Mouse (Mus musculus) neural tube, embryonic 12.5 days (tissue): Measurements from ENCODE around the gene Cox5b. TPM values are rescaled to one million over a fixed set of nuclear protein-coding genes. Genes with fewer than 3 reads are reported as not detected.

ENCODE experiments used
- ATAC-seq: fragments of 200-750 bp; cut with Nextera tagmentation; 2 replicates; pipeline ENCODE4 v1.8.0; 2017; ENCODE audit warnings: low read depth, mild to moderate bottlenecking, moderate TSS enrichment, moderate library complexity; ENCODE audit not compliant: low FRiP score
- H3K27ac ChIP-seq: fragments of 300-500 bp; sonication (generic); 2 replicates; pipeline ENCODE4 v1.5.1; 2016
- H3K27me3 ChIP-seq: fragments of 300-500 bp; sonication (generic); replicated peaks from 2 replicates; pipeline ENCODE4 v1.6.1; 2016; ENCODE audit warnings: mild to moderate bottlenecking
- H3K36me3 ChIP-seq: fragments of 300-500 bp; sonication (generic); 2 replicates; pipeline ENCODE4 v1.6.1; 2016; ENCODE audit warnings: mild to moderate bottlenecking
- H3K4me1 ChIP-seq: fragments of 300-500 bp; sonication (generic); 2 replicates; pipeline ENCODE4 v1.6.1; 2016
- H3K4me2 ChIP-seq: fragments of 300-500 bp; sonication (generic); replicated peaks from 2 replicates; pipeline ENCODE4 v1.6.1; 2016; ENCODE audit warnings: mild to moderate bottlenecking
- H3K4me3 ChIP-seq: fragments of 300-500 bp; sonication (generic); 2 replicates; pipeline ENCODE4 v1.5.1; 2016
- H3K9ac ChIP-seq: fragments of 300-500 bp; sonication (generic); 2 replicates; pipeline ENCODE4 v1.6.1; 2016; ENCODE audit warnings: mild to moderate bottlenecking
- H3K9me3 ChIP-seq: fragments of 300-500 bp; sonication (generic); 2 replicates; pipeline ENCODE4 v1.6.1; 2016; ENCODE audit warnings: mild to moderate bottlenecking
- WGBS: fragments of 180-500 bp; shearing (Covaris S2); methylation state at CpG from one replicate; pipeline ENCODE4 v1.1.7; 2016; 5-methylcytosine and 5-hydroxymethylcytosine counted together
- polyA plus RNA-seq: library from polyadenylated mRNA; unstranded; fragments of >200 nt; fragmentation: Nextera tagmentation; extraction: Ambion mirVana; gene quantifications from 2 replicates; pipeline ENCODE4 v1.2.1, GENCODE M21; 2016

The Cox5b gene
- polyA plus RNA-seq = 532 and 537 TPM in 2 replicates

- Histone ChIP-seq H3K9ac (peak within 1 kb of the TSS; percentile 82), H3K4me2 (peak within 1 kb of the TSS; percentile 91), H3K4me1 (peaks cover 10% of the 10 kb centered on the region), H3K27me3 (no peaks in the 10 kb centered on the region), H3K27ac (no peak within 1 kb of the TSS), H3K4me3 (peak within 1 kb of the TSS; percentile 90), H3K36me3 (peaks cover 15% of the 10 kb centered on the region), H3K9me3 (no peaks in the 10 kb centered on the region)
- 1% methylated on average over 68 of the region's 68 CpGs for WGBS
- peak; percentile 94 for ATAC-seq
These were observed at the start of gene Cox5b for GRCm38 (mm10) chr1:36691271-36692155. Gene Cox5b, plus strand, starts transcription at chr1:36691449.

GRCm38 (mm10) chr1:36643957-36644614, 47.2 kb upstream of the Cox5b start:
- 90% methylated on average over 7 of the region's 7 CpGs for WGBS
- no peak overlapping the region for H3K27ac ChIP-seq
- H3K36me3 ChIP-seq = no peaks in the 10 kb centered on the region
- no peak overlapping the region for H3K4me2 ChIP-seq
- no peaks in the 10 kb centered on the region for H3K9me3 ChIP-seq
- H3K4me1 ChIP-seq = no peaks in the 10 kb centered on the region; the same call in 1 of the 2 replicates
- no peaks in the 10 kb centered on the region for H3K27me3 ChIP-seq
- H3K4me3 ChIP-seq = no peak overlapping the region
- no peak overlapping the region for H3K9ac ChIP-seq
- ATAC-seq = no peak

- ATAC-seq = no peak
- Histone ChIP-seq H3K36me3 (no peaks in the 10 kb centered on the region), H3K4me2 (no peak overlapping the region), H3K27me3 (no peaks in the 10 kb centered on the region), H3K4me3 (no peak overlapping the region), H3K27ac (no peak overlapping the region), H3K9ac (no peak overlapping the region), H3K4me1 (no peaks in the 10 kb centered on the region; the same call in 1 of the 2 replicates), H3K9me3 (no peaks in the 10 kb centered on the region)
- WGBS = 90% methylated on average over 9 of the region's 9 CpGs
These were observed 46.6 kb upstream of the Cox5b start for GRCm38 (mm10) chr1:36644615-36645007.

- no peak for ATAC-seq
- Histone ChIP-seq H3K36me3 (no peaks in the 10 kb centered on the region), H3K27me3 (no peaks in the 10 kb centered on the region), H3K9me3 (no peaks in the 10 kb centered on the region), H3K4me3 (no peak overlapping the region), H3K9ac (no peak overlapping the region), H3K27ac (no peak overlapping the region), H3K4me1 (no peaks in the 10 kb centered on the region; the same call in 1 of the 2 replicates), H3K4me2 (no peak overlapping the region)
- WGBS = 76% methylated on average over 3 of the region's 3 CpGs
These were observed 45.0 kb upstream of the Cox5b start for GRCm38 (mm10) chr1:36646285-36646684.

GRCm38 (mm10) chr1:36647631-36648030, 43.6 kb upstream of the Cox5b start:
- Histone ChIP-seq H3K9ac (no peak overlapping the region), H3K4me2 (no peak overlapping the region), H3K36me3 (no peaks in the 10 kb centered on the region), H3K9me3 (no peaks in the 10 kb centered on the region), H3K27ac (no peak overlapping the region), H3K4me1 (no peaks in the 10 kb centered on the region; the same call in 1 of the 2 replicates), H3K4me3 (no peak overlapping the region), H3K27me3 (no peaks in the 10 kb centered on the region)
- WGBS = 64% methylated on average over 5 of the region's 5 CpGs
- no peak for ATAC-seq

GRCm38 (mm10) chr1:36655039-36655438, 36.2 kb upstream of the Cox5b start:
- no peak overlapping the region for H3K4me3 ChIP-seq
- H3K27ac ChIP-seq = no peak overlapping the region
- H3K36me3 ChIP-seq = no peaks in the 10 kb centered on the region
- no peaks in the 10 kb centered on the region for H3K4me1 ChIP-seq
- no peaks in the 10 kb centered on the region for H3K27me3 ChIP-seq
- no peaks in the 10 kb centered on the region for H3K9me3 ChIP-seq
- ATAC-seq = no peak
- no peak overlapping the region for H3K9ac ChIP-seq
- WGBS = 90% methylated on average over 5 of the region's 5 CpGs
- no peak overlapping the region for H3K4me2 ChIP-seq

- H3K4me1 ChIP-seq = no peaks in the 10 kb centered on the region
- ATAC-seq = no peak
These were observed 35.0 kb upstream of the Cox5b start for GRCm38 (mm10) chr1:36656233-36656632.

GRCm38 (mm10) chr1:36657658-36658415, 33.4 kb upstream of the Cox5b start:
- no peaks in the 10 kb centered on the region for H3K4me1 ChIP-seq
- no peaks in the 10 kb centered on the region for H3K27me3 ChIP-seq
- H3K36me3 ChIP-seq = no peaks in the 10 kb centered on the region
- no peaks in the 10 kb centered on the region for H3K9me3 ChIP-seq
- 88% methylated on average over 4 of the region's 4 CpGs for WGBS
- ATAC-seq = no peak
- no peak overlapping the region for H3K4me3 ChIP-seq
- H3K27ac ChIP-seq = no peak overlapping the region
- no peak overlapping the region for H3K9ac ChIP-seq
- H3K4me2 ChIP-seq = no peak overlapping the region

More at GRCm38 (mm10) chr1:36656233-36656632, 35.0 kb upstream of the Cox5b start:
- Histone ChIP-seq H3K27me3 (no peaks in the 10 kb centered on the region), H3K4me2 (no peak overlapping the region), H3K9ac (no peak overlapping the region), H3K9me3 (no peaks in the 10 kb centered on the region), H3K27ac (no peak overlapping the region), H3K4me3 (no peak overlapping the region), H3K36me3 (no peaks in the 10 kb centered on the region)
- WGBS = 97% methylated on average over 3 of the region's 3 CpGs

GRCm38 (mm10) chr1:36658621-36659399, 32.4 kb upstream of the Cox5b start:
- H3K4me1 ChIP-seq = no peaks in the 10 kb centered on the region
- no peaks in the 10 kb centered on the region for H3K9me3 ChIP-seq
- no peak for ATAC-seq
- no peak overlapping the region for H3K4me3 ChIP-seq
- 86% methylated on average over 7 of the region's 7 CpGs for WGBS
- no peak overlapping the region for H3K9ac ChIP-seq
- H3K4me2 ChIP-seq = no peak overlapping the region
- H3K27me3 ChIP-seq = no peaks in the 10 kb centered on the region
- H3K27ac ChIP-seq = no peak overlapping the region
- H3K36me3 ChIP-seq = no peaks in the 10 kb centered on the region

GRCm38 (mm10) chr1:36664457-36664856, 26.8 kb upstream of the Cox5b start:
- no peak overlapping the region for H3K27ac ChIP-seq
- H3K9ac ChIP-seq = no peak overlapping the region
- H3K27me3 ChIP-seq = no peaks in the 10 kb centered on the region
- no peaks in the 10 kb centered on the region for H3K4me1 ChIP-seq
- WGBS = 79% methylated on average over 4 of the region's 4 CpGs
- no peaks in the 10 kb centered on the region for H3K36me3 ChIP-seq
- no peak overlapping the region for H3K4me3 ChIP-seq
- H3K4me2 ChIP-seq = no peak overlapping the region
- no peaks in the 10 kb centered on the region for H3K9me3 ChIP-seq
- no peak for ATAC-seq

- Histone ChIP-seq H3K27me3 (no peaks in the 10 kb centered on the region), H3K9me3 (no peaks in the 10 kb centered on the region), H3K4me2 (no peak overlapping the region), H3K9ac (no peak overlapping the region), H3K4me3 (no peak overlapping the region), H3K27ac (no peak overlapping the region), H3K36me3 (no peaks in the 10 kb centered on the region), H3K4me1 (no peaks in the 10 kb centered on the region)
- ATAC-seq = no peak
- 62% methylated on average over 11 of the region's 11 CpGs for WGBS
These were observed 26.0 kb upstream of the Cox5b start for GRCm38 (mm10) chr1:36665165-36665723.
